Mouse (Mus musculus) right cerebral cortex, postnatal 4 days (tissue): ENCODE measurements at regions not wholly inside any gene's neighbourhood (a gene's known extent, or its start where the extent isn't known, plus 50 kb on each side); places are given as distances from the start of the nearest gene placed in this dataset.

Experiments used
- DNase-seq: peaks from one replicate; pipeline ENCODE4 v3.0.0-alpha.2; 2022

DNA sequence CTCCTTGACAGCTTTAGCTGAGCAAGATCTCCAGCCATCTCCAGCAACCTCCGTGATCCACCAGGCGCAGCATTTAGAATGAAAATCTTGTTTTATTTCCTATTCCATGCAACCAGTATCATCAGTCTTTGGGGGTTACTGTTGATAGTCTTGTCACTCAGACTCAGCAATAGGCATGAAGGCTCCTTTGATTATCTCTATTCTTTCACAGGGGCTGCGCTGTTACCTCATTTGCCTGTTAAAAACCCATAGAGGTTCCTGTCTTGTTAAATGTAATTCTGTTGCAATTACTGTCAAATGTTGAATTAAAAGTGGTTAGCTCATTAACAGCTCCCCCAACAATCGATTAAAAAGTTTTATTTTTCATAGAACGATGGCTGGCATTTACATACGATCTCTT is 502.7 kb downstream of the Olfm4 start:
- DNase-seq: no peak

DNA sequence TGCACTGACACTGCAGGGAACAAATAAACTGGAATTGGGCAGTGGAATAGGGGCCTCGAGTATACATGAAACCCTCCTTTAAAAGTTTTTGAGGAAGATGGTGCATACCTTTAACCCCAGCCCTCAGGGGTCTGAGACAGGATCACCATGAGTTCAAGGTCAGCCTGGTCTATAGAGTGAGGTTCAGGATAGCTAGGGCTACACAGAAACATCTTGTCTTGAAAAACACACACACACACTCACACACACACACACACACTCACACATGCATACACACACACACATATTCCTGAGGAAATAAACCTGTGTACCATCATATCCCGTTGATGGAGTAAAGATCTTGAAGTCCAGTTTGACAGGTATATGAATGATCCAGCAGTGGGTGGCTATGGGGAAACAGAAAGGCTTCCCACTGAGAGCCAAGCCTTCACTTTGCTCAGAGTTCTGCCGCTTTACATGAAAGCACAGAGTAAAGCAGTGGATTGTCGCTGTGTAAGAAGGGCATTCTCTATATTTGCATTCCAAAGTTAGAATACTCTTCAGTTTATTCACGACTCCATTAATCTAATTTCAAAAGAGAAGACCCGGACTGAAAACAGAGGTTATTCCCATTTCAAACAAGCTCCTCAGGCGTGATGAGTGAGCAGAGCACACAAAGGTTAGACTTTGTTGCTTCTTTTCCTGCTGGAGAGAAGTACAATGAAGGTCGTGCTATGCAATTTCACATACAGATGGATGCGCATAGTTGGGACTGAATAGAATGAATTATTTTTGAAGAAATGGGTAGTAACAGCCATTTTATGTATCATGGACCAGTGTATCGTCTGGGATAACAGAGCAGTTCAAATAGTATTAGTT is 508.4 kb downstream of the Olfm4 start:
- no peak for DNase-seq

- DNase-seq: no peak
Measured at GRCm38 (mm10) chr14:80492901-80493279, 509.0 kb downstream of the Olfm4 start.

DNA sequence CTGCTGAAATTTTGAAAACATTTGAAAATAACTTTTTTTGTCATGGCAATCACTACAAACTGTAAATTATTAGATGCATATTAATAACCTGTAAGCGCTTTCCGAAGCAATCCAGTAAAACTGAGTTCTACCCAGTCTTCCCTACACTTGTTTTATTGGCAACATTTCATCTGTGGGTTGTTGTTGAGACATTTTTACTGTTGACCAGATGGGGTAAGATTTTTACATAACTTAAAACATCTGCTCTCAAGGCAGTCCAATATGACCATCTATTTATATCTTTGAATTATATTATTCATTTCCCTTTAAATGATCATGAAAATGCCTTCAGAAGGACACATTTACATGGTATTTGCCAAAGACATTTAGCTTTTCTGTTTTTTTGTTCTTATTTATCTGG is 520.5 kb downstream of the Olfm4 start:
- no peak for DNase-seq

DNA sequence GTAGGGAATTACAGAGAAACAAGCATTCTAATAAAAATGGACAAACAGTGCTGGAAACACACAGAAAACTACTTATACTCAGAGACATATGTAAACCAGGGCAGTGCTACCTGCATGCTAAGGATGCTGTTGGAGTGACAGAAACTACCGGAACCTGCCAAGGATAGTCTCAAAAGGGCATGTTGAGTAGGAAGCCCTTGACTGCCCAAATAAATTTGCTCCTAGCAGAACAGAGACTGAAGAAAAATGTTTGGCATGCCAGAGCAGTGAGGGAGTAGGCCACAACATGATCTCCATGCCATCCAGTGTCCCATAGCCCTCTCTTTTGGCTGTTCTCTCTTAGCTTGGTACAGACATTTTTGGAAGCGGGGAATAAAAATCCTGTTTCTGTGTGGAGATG is 532.7 kb downstream of the Olfm4 start:
- DNase-seq: no peak

- no peak for DNase-seq
Measured at GRCm38 (mm10) chr14:80521216-80521615, 537.3 kb downstream of the Olfm4 start.

DNA sequence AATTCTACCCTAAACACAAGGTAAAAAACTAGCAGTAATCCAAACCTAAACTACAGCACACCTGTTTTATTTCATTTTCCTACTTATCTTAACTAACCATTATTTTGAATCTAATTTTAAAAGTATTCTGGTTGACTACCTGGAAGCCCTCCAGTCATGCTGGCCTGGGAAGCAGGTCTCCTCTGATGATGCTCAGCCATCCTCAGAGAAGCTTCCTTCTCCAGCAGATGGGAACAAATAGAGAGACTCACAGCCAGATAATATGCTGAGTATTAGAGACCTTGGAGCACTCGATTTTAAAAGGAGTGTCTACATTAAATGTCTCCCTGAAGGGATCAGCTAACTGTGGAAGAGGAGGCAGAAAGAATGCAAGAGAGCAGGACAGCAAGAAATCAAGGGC is 537.8 kb downstream of the Olfm4 start:
- DNase-seq: no peak

DNA sequence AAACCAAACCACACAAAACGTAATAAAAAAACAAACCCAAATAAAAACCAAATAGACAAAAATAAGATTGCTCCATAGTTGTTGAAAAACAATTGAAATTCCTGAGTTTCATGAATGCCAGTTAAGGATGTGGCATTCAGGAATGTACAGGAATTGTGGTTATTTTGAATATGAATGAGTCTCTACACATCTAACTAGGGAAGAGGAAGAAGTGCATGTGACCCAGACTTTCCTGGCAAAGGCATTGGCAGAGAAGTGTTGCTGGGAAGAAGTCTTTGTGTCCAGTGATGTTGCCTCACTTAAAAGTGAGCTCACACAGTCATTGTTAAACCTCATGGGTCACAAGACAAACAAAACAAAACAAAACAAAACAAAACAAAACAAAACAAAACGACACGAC is 538.7 kb downstream of the Olfm4 start:
- DNase-seq: no peak

DNA sequence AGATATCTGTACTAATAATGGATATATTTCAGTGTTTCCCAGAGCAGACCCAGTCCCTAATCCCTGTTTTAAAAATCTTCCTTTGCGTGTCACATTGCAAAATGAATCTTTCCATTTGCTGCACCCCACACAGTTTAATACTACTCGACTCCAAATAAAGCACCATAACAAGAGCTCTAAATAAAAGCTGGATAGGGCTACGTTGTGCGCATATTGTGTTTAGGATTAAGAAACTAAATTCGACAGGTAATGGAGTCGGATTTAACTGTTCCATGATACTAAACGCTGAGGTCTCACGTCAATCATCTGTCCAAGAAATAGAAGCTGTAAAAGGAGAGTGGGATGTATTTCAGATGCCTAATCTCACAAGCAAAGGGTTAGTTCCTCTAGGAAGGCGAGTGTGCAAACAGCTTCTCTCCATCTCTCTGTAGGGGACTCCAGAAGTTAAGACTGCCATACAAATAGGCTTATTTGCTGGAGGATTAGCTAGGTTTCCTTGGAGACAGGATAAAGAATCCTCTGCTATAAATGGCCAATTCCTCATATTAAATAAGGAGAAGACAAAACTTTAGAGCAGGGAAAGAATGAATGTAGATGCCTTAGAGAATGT is 544.6 kb downstream of the Olfm4 start:
- no peak for DNase-seq

GRCm38 (mm10) chr14:80536044-80536745 is 552.3 kb downstream of the Olfm4 start:
- no peak for DNase-seq

DNA sequence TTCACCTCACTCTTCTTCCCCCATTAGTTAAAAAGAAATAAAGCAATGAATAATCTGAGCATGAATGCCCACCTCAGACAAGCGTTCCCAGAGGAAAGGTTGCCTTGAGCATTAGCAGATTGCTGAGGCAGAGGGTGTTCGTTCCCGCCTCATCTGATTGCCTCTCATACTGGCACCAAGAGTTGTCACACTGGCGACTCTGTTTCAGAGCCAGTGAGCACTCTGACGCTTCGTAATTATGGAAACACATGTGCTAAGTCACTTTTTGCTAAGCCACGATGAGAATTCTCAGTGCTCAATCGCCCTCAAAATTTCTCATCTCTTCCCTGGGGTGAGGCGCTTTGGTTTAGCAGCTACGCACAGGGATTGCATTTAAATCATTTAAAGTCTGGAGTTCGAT is 576.1 kb downstream of the Olfm4 start:
- no peak for DNase-seq
